Mouse (Mus musculus): ENCODE results near the gene Bcl9l.
"Not testable (repeated sequence)": the region's sequence is repeated elsewhere in the genome, so short reads cannot be mapped to it uniquely, and the experiment has no call there.

The Bcl9l gene

DNA sequence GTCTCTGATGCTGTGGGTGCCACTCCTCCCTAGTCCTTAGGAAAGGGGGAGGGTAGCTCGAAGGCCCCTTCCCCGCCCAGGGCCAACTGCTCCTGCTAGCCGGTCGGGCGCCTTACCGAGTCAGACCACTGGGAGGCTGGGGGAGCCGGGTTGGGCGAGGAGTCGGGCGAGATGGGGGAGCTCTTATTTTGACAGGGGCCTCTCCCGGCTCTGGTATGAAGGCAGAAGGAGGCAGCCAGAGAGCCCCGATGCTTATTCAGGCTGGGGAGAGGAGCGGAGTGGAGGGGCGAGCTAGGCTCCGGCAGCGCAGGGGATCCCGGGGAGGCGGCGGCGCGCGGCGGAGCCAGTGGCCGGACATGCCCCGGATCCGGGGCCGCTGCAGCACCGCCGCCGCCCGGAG is at the start of gene Bcl9l:
Gene Bcl9l (plus strand): TSS at position 274 of the 400 bp plus-strand sequence.
- peak; percentile 94 for DNase-seq

DNA sequence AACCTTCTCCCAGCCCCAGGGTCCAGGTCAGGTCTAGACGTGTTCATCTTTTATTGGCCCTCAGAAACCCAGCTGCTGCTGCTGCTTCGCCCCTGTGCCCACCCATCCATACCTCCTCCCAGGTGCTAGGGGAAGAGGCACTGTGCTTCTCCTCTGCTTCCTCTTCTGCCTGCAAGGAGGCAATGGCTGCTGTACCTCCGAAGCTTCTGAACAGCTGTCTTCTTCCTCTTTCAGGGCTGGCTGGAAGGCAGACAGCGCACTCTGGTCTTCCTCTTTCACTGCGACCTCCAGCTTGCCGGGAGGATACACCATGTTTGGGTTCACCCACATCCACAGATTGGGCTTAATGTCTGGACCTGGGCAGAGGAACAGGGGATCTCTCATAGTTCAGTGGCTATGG is 46.9 kb upstream of the Bcl9l start:
- no peak for DNase-seq

GRCm38 (mm10) chr9:44440961-44441360 is 41.7 kb upstream of the Bcl9l start, which contains the start of gene Foxr1:
Gene Foxr1, minus strand, starts transcription at chr9:44441136.
- no peak for DNase-seq

- DNase-seq, result not testable (repeated sequence)
These were observed 38.1 kb upstream of the Bcl9l start for GRCm38 (mm10) chr9:44444402-44445025.

DNA sequence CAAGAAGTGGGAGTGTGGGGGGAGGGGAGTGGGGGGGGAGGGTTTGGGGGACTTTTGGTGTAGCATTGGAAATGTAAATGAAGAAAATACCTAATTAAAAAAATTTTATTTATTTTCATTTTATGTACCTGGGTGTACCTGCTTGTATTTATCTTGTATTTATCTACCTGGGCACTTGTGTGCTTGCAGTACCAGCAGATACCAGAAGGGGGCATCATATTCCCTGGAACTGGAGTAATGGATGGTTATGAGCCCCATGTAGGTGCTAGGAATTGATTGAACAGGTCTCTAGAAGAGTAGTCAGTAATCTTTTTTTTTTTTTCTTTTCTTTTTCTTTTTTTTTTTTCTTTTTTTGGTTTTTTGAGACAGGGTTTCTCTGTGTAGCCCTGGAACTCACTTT is 32.2 kb upstream of the Bcl9l start:
- no peak for DNase-seq

DNA sequence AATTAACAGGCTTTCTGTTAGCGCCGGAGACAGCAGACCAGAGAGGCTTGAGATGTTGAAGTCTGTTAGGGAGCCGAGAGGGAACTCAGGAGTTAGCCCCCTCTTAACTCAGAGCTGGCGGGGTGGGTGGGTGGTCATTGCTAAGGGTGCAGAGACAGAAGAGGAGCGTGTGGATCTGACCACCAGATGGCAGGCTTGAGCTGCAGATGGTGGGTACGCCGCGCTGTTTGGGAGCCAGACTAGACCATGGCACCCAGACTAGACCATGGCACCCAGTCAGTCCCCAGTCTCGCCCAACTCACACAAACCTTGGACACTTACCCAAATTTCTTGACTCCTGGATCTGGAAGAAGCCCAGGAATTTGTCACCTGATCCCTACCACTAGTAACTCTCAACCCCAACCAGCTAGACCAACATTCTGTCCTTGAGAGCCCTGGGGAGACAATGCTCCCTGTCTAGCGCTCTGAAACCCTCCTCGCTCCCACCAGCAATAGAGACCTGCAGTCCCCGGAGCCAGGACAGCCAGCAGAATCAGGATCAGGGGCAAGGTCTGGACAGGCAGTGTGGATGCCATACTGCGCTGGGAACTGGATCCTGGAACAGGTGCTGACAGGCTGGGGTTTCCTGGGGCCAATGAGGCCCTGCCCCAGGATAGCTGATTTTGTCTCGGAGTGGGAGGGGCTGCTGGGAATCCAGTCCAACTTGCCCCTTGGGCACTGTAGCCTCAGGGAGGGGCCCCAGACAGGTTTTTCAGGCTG is 28.3 kb upstream of the Bcl9l start:
- peak; percentile 84 for DNase-seq

- no peak for DNase-seq
These were observed 27.8 kb upstream of the Bcl9l start, which contains the start of gene Upk2 for GRCm38 (mm10) chr9:44454891-44455220. Gene Upk2, minus strand, starts transcription at chr9:44454976.

GRCm38 (mm10) chr9:44457035-44457742 is 25.4 kb upstream of the Bcl9l start:
- DNase-seq, result peak; percentile 44

DNA sequence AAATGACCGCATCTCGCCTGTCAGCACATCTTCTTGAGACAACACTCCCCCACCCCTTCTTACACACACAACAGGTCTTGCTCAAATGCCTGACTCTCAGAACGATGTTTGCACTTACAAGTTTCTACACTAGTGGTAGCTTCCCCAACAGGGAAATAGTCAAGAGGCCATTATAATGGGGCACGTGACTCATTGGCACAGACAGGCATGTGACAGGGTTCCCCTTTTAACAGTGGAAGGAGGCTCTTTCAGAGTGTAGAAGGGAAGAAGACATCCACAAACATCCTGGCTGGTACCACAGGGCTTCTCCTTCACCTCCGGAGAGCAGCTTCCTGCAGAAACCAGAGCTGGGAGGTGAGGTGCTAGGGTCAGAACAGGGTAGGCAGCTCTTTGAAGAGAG is 20.7 kb upstream of the Bcl9l start:
- no peak for DNase-seq

GRCm38 (mm10) chr9:44468224-44468623 is 14.4 kb upstream of the Bcl9l start:
- no peak for DNase-seq

DNA sequence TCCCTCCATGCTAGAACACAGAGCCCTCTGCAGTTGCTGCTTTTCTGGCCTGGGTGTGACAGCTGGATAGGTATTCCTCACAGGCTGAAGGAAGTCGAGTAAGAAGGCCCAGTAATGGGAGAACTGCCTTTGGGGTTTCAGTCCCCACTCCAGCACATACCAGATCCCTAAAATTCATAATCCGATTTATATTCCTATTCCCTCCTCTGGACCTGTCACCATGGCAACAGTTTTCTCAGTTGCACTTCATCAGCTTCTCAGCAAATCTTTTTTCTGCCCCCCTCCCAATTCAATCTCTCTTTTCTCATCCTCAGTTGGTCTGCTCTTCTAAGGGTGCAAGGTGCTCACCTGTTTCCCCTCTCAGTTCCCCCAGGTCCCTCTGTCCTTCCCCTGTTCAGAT is 13.8 kb upstream of the Bcl9l start:
- DNase-seq, result no peak

DNA sequence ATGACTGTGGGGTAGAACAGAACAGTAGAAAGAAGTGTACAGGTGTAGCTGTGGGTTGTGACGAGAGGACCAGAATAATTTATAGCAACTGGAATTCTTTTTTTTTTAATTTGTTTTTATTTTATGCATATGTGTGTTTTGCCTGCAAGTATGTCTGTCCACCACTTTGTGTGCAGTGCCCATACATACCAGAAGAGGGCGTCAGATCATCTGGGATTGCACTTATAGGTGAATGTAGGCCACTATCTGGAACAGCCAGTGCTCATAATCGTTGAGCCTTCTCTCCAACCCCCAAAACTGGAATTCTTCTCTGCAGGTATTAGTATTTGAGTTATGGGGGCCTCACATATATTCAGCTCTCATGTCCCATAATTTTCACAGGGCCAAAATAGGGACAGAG is 9.4 kb upstream of the Bcl9l start:
- peak; percentile 38 for DNase-seq

GRCm38 (mm10) chr9:44474327-44474726 is 8.3 kb upstream of the Bcl9l start:
- DNase-seq, result peak; percentile 42

DNA sequence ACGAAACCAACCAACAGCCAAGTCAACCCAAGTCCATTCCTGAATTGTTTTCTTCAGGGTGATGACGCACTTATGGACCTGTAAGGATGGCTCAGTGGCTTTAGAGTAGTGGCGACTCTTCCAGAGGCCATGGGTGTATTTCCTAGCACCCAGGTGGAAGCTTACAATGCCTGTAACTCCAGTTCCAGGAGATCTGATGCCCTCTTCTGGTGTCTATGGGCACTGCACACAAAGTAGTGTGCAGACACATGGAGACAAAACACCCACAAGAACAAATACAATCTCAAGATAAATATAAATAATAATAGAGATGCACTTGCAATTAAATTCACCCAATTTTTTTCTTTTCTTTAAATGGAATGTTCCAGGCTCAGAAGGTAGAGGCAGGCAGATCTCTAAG is 6.7 kb upstream of the Bcl9l start:
- DNase-seq, result peak; percentile 44

- DNase-seq, result peak; percentile 96
These were observed 5.0 kb upstream of the Bcl9l start for GRCm38 (mm10) chr9:44477339-44478228.

DNA sequence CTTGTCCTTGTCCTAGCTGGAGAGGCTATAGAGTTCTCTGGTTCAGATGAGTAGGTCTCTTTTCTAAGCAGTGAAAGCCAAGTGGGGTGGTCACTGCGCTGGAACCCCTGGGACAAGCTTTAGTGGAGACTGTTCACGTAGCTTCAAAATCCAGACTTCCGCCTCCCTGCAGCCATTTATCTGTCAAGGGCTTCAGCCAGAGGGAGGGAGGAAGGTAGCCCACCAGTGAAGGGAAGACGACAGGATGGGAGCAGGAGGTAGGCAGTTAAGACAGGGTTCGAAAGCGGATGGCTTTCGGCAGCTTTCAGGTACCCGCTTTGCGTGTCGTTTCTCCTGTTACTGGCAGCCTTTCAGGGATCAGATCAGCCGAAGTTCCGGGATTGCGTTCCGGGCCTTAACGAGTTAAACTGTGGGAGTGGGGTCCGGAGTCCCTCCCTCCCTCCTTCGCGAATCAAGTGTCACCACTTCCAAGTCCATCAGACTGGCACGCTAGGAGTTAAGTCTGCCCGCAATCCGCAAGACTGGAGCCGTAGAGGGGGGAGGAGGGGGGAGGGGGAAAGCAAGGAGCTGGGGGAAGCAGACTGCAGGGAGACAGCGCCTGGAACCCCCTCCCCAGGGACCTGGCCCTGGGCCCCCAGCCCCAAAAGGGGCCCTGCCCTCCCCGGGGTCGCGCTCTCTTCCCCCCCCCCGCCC is 4.2 kb upstream of the Bcl9l start:
- peak; percentile 80 for DNase-seq

DNA sequence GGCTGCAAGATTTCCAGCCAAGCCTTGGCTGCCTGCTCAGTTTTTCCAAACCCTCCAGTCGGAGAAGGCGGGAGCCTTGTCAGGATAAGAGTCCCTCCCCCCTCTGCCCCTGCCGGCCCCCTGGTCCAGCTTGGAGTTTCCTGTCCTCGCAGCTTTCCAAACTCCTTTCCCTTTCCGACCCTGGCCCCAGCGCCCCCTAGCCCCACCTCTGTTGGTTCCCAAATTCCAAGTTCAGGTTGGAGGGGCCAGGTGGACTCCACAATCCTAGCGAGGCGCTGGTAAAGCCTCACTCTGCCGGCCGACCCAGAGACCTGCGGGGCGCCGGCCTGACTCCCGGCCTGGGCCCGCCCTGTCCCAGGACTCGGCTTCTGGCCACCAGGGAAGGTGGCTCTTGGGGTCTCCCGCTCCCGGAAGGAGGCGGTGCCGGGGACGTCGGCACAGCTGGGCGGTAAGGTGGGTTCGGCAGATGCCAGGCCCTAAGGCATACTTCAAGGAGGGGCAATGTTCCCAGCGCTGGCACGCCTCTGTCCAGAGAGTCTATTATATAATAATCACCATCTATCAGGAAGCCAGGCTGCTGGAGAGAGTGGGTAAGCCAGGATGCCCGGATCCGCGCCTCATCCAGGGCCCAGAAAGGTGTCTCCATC is 3.5 kb upstream of the Bcl9l start:
- peak; percentile 83 for DNase-seq

GRCm38 (mm10) chr9:44479628-44480428 is 2.8 kb upstream of the Bcl9l start:
- peak; percentile 96 for DNase-seq

GRCm38 (mm10) chr9:44482112-44482511 is 513 bp upstream of the Bcl9l start:
- peak; percentile 43 for DNase-seq

DNA sequence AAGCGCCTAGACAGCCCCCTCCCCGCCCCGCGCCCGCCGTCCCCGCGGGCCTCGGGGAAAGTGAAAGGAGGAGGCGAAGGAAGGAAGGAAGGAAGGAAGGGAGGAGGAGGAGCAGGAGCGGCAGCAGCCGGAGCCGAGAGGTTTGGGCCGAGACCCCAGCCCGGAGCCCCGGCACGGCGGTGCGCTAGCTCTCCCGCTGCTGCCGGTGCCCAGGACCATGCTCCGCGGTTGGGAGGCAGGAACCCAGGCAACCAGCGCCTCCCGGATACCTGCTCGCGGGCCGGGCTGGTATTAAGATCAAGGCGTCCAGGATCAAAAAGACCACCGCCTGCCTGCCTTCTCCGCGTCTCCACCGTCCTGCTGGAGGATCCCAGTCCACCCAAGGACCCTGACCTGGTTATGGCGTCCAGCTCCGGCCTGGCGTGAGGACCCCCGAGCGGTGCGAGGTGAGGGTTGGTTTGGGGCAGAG is 450 bp downstream of the Bcl9l start:
- DNase-seq, result no peak
